Mouse (Mus musculus) retina, postnatal 1 day (tissue): ENCODE measurements around the gene Arpp21.

Experiments used
- DNase-seq: peaks from one replicate; pipeline ENCODE4 v3.0.0-alpha.2; 2012

The Arpp21 gene

DNA sequence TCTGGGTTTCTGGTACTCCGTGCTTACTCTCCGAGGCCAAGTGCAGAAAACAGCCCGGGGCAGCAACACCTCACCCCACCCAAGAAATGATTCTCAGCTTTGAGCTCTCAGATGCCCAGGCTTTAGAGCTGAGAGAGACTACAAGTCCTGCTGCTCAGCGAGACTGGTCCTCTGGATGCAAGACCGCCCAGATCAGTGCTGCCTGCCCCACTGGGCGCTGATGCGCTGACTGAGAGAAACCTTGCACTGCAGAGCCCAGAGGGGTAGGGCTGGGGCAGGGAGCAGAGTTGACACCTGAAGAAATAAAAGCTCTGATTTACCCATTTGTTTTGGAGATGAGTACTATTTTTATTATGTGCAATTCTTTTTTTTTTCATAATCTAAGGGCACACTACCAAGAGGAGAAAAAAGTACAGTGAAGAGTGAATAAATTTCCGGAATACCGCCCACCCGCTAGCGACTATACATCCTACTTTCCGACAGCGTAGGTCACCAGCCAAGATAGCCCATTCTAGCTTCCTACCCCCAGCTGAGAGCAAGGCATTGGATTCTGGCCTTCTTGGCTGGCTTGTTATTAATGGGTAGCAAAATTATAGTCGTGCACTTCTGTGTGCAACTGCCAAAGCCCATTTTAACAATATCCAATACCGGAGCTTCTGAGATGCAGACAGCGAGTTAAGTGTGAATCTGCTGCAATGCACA lies at the start of gene Arpp21:
TSS of gene Arpp21 (minus strand) at position 243 of the 702 bp plus-strand sequence.
- DNase-seq = no peak

DNA sequence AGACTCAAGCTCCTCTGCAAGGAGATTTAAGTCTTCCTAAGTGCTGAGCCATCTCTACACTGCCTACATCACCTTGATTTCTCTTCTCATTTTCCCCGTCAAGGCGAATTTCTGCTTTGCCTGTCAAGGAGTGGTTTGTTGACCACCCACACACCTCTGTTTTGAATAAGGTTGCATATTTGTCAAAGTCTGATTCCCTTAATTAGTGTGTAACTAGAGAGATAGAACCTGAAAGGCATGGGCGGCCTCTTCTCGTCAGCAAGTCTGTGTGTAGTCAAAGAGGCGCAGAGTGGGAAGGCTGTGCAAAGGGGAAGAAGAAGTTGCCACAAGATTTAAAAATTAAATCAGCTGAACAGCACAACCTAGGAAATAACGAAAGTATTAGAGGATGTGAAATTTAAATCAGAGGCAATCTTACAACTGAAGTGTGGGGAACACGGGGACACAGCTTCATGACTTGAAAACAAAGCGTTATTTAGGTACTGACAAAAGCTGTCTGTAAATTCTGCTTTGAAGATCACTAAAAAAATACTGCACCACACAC lies 36.8 kb upstream of the Arpp21 start:
- DNase-seq = no peak

DNA sequence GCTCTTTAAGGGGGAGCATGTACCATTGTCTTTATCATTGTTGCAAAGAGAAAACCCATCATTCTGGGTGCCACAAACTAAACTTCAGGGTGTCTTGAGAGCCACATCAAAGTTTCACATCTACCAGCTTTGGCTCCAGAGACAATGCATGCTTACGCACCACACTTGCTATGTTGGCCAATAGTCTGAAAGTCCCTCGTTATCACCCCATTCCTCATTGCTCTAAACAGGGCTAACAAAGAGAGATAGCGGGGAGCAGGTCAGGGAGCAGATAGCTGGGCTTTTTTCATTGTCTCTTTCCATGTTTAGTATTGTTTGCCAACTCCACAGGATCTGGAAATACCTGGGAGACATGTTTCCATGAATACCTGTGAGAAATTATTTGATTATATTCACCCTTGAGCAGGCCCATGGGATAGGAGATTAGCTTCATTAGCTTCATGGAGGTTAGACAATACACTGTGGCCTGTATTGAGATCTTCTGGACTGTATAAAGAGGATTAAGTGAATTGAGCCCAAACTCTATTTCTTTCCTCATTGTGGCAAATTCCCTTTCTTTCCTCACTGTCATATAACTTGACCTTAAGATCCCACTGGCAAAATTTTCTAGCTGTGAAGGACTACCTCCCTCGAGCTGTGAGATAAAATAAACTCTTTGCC lies 29.4 kb upstream of the Arpp21 start:
- DNase-seq = no peak

DNA sequence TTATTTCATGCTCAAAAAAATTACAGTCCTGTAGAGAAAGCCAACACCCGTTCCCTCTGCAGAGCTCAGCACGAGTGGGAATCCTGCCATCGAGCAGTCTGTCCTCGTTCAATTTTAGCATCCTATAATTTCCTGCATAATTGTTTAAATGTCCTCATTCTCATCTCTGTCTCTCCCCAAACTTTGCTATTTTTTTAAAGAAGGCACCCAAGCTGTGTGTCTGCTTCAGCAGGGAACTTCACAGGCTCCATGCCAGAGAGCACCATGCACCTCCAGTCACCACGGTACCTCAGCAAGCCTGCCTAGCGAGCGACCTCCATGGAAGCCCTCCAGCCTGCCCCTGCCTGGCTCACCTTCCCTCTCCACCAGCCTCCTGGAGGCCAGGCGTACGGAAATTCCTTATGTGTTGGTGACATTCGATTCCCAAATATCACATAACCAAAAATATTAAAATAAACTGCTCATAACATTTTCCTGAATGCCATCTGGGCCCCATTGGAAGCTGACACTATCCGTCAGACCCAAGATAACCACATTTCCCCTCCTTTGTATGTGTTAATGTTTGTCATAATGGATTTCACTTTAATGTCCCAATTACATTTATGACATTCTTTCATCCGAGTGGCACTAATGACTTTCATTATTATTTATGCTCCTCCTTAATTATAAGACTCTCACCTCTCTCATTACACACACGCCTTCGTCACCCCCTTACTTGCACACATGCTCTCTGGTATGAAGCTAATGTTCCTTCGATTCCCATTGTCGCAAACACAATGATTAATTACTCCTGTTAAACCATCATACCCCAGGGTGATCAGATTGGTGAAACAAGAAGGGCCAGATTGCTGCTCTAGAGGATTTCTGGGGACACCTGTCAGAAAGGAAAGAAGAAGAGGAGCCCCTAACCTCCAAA lies 26.5 kb upstream of the Arpp21 start:
- peak; percentile 7 for DNase-seq

DNA sequence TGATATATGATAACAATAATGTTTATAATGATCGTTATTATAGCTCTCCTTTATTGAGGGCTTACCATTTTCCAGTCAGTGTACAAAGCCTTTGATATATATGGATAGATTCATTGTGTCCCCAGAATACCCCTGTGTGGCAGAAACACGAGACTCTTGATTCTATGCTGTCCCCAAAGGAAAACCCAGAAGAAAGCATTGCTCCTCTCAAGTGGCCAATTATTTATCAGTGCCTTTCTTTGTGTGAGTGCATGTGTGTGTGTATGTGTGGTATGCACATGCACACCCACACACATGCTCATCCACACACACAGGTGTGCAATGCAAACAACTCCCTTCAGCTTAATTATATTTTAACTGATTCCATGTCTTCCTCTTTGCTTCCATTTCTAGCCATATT lies 25.8 kb upstream of the Arpp21 start:
- no peak for DNase-seq

DNA sequence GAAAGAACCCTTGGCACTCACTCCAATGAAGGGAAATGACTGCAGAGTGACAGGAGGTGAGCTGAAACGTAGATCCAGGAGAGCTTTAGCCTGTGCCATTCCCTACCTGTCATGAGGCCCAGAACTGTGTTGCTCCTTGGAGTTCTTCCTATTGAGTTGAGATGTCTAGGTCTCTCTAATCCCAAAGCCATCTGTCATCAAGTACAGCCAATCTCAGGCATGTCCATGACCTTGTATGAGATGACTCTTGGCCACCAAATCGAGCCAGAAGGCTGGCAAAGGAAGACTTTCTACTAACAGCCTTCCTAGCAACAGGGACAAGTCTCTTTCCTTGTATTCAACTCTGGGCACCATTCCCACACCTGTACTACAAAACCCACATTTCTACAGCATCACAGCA lies 25.0 kb upstream of the Arpp21 start:
- DNase-seq = no peak

DNA sequence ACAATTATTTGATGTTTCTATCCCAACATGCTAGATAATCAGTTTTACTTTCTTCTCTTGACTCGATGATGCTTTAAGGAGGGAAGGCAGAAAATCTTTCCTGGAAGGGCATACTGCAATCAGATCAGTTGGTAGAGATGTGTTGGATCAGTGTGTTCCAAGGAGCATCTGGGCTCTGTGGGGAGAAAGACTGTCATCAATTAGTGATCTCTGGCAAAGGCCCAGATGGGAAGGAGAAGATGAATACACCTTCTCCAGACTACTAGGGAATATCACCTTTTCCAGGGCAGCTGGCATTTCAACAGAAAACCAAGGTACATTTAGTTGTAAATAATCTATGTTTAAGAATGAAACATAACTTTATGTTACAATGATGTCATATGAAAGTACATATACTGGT lies 22.8 kb upstream of the Arpp21 start:
- no peak for DNase-seq

DNA sequence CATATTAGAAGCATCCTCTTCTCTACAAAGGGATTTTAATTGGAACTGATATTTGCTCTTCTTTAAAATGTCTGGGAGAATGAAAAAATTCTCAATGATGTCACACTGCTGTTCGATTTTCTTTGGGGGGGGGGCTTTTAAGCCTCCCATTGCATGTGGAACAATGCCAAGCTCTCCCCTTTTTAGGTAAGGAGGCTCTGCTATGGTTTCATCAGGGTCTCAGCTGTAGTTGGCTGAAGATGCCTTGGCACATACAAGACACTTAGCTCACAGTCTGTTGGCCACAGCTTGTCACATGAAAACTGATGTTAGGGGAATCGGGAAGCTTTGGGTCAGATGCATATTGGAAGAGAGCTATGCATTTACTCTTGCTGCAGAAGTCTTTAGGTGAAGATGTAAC lies 20.2 kb upstream of the Arpp21 start:
- no peak for DNase-seq

DNA sequence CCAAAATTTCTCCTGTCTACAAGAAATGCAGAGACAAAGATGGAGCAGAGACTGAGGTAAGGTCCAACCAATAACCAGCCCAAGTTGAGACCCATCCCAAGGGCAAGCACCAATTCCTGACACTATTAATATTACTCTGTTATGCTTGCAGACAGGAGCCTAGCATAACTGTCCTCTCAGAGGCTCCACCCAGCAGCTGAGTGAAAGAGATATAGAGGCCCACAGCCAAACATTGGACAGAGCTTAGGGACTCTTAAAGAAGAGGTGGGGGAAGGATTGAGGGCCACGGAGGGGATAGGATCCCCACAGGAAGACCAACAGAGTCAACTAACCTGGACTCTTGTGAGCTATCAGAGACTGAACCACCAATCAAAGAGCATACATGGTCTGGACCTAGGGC lies 18.0 kb upstream of the Arpp21 start:
- no peak for DNase-seq

DNA sequence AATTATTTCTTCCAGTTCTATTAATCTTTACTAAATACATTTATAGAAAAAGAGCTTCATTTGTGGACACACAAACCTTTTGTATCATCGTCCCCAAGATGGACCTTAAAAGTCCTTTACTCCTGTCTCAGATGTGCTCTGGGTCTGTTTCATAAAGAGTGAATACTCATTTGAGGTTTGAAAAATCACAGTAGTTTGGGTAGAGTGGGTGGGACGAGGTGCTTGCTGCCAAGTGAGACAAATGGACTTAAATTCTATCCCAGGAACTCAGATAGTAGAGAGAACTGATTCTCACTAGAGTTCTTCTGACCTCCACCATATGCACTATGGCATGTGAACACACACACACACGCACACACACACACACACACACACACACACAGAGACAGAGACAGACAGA lies 16.1 kb upstream of the Arpp21 start:
- DNase-seq = no peak

DNA sequence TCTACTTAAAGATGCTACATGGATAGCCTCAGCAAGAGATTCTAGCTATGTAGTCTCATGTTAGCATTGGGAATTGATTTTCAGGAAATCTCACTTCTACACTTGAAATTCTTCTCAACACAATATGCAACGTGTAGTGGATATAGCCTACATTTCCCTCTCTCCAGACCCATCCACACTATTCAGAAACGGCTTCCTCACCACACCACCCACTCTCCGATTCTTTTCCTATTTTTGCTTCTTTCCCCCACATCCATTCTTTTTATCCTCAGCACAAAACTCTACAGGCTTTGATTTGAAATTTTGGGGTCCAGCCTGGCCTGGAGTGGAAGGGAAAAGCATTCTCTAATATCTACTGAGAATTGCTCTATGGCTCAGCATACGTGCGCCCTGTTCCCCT lies 15.6 kb upstream of the Arpp21 start:
- DNase-seq = no peak

DNA sequence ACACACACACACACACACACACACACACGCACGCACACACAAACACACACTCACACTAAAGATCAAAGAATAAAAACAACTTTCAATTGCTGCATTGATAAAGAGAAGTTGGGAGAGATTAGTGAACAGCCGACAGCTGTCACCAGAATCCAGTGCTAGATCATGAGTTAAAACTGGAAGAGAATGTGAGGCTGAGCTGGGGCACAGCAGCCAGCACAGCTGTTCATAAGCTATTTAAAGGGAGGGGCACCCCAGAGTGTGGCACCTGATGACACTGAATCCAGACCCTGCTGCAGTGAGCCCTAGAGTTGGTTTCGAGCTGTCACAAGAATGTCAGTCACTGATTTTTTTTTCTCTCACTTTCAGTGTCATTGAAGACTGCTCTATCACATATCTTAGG lies 14.0 kb upstream of the Arpp21 start:
- DNase-seq = no peak

DNA sequence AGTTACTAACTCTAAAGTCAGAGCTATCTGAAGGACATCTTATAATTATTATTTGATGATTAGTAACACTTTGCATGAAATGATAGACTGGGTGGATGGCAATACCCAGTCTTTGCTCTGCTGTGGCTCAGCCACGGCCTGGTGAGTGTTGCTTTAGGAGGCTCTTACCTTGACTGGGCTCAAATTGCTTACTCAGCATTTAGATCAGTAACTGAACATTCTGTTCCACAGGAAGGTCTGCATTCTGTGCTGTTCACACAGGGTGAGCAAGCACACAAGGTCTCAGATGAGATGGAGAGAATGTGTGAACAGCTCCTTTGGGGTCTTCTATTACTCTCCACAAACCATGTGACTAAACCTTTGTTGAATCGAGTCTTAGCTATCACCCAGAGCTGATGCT lies 11.4 kb upstream of the Arpp21 start:
- DNase-seq = no peak

DNA sequence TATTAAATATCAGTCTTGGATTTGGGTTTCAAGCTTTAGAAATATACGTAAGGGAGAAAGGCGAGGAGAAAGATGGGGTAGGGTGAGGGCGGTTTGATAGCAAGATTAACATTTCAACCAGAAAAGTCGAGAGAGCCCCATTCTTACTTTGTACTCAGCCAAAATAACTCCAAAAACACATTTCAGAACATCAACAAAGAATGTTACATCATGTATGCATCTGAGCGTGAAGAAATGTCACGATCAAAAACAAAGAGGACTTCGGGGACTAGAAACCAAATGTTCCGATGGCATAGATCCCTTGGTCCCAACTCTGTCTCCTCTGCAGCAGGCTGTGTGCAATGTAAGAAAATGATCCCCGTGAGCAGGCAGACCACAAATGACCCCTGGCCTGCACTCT lies 2.4 kb upstream of the Arpp21 start:
- no peak for DNase-seq

DNA sequence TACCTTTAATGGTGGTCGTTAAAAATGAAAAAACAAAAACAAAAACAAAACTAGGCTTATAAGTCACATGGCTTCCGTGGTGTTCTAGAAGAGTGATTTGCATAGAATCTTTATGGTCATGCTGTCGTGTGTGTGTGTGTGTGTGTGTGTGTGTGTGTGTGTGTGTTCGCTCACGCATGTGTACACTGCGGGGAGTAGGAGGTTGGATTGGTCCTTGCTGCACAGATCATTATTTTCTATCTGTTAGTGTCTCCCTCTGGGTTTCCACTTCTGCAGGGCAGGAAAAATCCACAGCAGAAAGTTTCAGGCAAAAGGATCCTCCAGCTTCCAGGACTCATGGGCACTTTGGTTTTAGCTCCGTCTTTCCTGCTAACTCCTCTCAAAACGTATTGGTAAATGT lies 813 bp upstream of the Arpp21 start:
- no peak for DNase-seq

DNA sequence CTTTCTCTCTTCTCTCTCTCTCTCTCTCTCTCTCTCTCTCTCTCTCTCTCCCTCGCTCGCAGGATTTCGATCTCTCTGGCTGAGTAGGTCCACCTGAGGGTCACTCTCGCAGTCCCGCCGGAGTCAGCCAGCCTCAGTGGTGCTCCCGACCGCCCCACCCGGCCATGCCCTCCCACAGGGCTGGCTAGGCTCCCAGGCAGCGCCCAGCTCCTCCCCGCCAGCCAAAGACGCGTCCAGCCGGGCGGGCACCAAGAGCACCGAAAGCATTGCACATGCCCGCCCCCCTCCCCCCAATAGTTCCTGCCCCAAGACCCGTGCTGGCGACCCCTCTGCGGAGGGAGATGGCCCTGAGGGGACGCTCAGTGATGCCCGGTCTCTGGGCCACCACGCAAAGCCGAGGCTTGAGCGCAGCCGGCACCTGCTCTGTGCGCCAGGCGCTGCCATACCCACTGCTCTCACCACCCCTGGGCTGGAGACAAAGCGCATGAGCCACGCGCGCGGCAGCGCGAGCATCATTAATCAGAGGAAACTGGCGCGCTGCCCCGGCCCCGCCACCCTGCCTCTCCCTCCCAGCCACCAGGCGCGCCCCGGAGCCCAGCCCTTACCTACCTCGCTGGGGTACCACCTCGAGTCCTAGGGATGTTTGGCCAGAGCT lies 570 bp downstream of the Arpp21 start:
- peak; percentile 83 for DNase-seq

DNA sequence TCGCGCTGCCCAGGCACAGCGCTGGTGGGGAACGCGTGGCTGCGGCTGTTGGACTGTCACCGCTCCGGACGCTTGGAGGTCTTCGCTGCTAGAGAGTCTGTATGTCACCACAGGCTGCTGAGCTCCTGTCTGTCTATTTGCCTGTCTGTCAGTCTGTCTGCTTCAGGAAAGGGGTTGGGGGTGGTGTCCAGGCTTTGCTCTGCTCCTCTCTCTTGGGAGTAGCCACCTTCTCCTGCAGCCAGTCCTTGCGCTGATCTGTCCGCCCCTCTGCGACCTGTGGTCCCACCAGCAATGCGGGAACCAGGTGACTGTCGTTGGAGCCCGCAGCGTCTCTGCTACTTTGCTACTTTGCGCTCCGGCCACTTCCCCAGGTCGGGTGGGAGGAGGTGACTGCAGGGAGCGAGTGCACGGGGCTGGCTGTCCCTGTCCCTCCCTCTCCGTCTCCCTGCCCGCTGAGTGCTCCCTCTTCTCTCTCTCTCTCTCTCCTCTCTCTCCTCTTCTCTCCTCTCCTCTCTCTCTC lies 1.2 kb downstream of the Arpp21 start:
- peak; percentile 52 for DNase-seq

DNA sequence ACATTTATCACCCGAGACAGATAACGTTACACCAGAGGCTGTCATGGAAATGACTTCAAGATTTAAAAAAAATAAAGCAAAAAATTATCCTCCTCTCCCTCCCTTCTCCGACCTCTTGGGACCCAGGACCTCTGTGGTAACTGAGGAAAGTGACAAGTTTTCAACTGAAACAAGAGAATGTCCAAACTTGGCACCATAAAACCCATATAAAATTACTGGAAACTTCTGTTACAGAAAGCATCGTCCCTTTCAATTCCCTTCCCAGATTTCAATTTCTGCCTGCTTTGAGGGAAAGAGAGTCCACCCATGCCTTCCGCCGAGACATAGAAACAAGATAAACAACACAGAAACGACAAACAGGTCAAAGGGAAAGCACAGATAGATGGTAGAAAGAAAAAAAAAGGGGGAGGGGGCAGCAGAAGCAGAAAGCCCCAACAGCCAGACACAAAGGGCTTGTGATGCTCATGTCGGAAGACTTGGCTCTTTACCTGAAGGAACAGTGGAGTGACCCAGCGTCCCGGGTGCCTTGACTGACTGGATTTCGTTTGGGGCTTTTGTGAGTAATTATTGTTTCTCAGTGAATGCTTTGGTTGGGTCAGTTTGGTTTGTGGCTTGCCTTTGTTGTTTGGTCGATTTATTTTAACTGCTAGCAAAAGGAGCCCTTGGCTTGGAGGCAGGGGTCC lies 1.8 kb downstream of the Arpp21 start:
- DNase-seq = no peak

DNA sequence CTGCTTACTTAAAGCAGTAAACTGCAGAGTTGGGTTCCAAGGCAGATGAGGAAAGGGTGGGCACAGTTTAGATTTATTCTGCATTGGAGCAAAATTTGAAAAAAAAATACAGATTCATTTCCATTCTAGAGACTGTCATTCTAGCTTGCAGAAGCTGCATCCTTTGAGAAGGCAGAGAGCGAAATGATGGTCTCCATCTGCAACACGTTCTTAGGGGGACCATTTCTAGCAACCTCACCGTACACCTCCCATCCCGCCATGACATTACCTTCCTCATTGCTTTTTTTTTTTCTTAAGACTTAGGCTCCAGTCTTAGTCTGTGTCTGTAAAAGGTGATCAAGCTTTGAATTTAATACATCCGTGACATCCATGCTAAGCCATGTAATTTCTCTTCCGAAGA lies 2.4 kb downstream of the Arpp21 start:
- no peak for DNase-seq

DNA sequence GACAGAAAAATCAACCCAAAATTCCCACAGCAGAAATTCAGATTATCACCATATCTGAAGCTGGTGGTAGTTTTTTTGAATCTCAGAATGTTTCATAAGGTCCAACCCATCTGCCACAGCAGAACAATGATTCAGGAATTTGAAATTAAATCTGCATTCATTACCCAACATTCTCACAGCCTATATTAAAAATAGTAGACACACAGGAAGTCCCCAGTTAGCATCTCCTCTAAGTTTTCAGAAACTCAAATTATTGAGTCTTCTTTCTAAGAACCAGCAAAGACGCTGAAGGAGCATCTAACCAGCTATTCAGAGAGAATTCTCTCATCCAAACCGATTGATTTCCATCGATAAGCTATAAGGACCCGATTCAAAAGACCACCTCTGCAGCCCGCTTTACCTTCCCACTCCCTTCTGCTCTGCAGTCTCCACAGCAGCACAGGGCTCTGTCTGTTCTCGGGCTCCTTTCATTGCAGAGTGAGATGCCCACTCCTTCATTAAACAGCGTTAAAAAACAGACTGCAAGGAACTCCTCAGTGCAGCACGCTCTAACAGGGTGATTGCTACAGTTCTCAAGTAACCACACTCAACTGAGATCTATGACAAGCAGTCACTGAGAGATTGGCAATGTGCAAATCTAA lies 3.7 kb downstream of the Arpp21 start:
- no peak for DNase-seq

DNA sequence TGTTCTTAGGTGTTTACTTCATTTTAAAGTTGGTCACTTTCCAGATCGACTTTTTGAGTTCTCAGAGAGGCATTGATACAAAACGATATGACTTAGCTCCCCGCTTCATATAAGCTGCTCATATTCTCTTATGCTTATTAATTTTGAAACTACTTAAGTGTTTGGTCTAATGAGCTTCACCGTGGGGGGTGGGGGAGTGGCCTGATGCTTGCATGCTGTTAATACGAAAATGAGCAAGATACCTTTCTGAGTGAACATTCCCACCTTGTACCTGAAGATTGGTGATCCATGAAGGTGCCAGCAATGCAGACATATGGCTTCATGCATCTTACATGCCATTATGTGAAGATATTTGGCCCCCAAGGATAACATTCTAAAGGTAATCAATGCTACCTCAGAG lies 4.4 kb downstream of the Arpp21 start:
- DNase-seq = no peak
